ENCODE assay signal across 16 mouse cellular contexts in the genomic region with DNA sequence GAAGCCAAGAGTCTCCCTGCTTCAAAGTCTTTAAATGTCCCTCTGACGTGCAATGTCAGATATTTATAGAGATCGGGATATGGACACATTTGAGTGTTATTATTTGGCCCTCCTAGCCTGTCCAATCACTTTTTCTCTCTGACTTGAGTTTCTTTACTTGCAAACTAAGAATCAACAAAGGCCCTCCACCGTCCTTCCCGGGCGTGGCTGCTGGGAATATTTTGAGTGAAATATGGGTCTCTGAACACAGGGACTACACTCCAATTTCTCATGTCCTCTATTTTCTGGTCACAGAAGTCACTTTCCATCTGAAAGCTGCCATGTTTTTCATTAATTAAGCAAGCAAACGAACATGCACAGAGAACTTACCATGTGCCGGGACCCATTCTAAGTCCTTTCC.
"Had no signal": no experiment of that assay in that cellular context is flagged by ENCODE, and none has a peak within 500 bp of the region (broad histone marks: within the 10 kb centered on the region; RNA-seq: fewer than 3 reads in every experiment).

No protein-coding gene starts in this region.

- H3K4me1 ChIP-seq: midbrain, embryonic 12.5 days; neural tube, embryonic 13.5 days; neural tube, embryonic 15.5 days had no signal

- H3K27me3 ChIP-seq: midbrain, embryonic 12.5 days; neural tube, embryonic 13.5 days; neural tube, embryonic 15.5 days had no signal

- H3K36me3 ChIP-seq: midbrain, embryonic 10.5 days; midbrain, embryonic 12.5 days; neural tube, embryonic 13.5 days; neural tube, embryonic 15.5 days had no signal

- H3K4me2 ChIP-seq: lung, embryonic 14.5 days; midbrain, embryonic 12.5 days; neural tube, embryonic 13.5 days; neural tube, embryonic 15.5 days had no signal

- H3K27ac ChIP-seq: midbrain, embryonic 12.5 days; neural tube, embryonic 13.5 days; neural tube, embryonic 15.5 days had no signal

- DNase-seq: lung, embryonic 14.5 days; lung, postnatal 10 days; lung, postnatal 4 days; midbrain, embryonic 14.5 days; retina, postnatal 1 day; right cerebral cortex, adult 18-20 months; right cerebral cortex, postnatal 25 days; right cerebral cortex, postnatal 4 days; spleen, adult 18-20 months; thymus, postnatal 25 days had no signal

- H3K4me3 ChIP-seq: midbrain, embryonic 10.5 days; midbrain, embryonic 12.5 days; myocyte; neural tube, embryonic 13.5 days; neural tube, embryonic 15.5 days had no signal

- H3K9ac ChIP-seq: lung, embryonic 14.5 days; midbrain, embryonic 12.5 days; neural tube, embryonic 13.5 days; neural tube, embryonic 15.5 days had no signal

- ATAC-seq: midbrain, embryonic 16.5 days had no signal

- H3K9me3 ChIP-seq: midbrain, embryonic 10.5 days; midbrain, embryonic 12.5 days; neural tube, embryonic 13.5 days; neural tube, embryonic 15.5 days had no signal
